Mouse (Mus musculus) limb, embryonic 11.5 days (tissue): Measurements from ENCODE around the gene Spag9. TPM values are rescaled to one million over a fixed set of nuclear protein-coding genes. Genes with fewer than 3 reads are reported as not detected.
A peak's percentile ranks its signal among the peaks of the same experiment; 100 is the strongest.

ENCODE experiments used
- ATAC-seq: fragments of 200-750 bp; cut with Nextera tagmentation; 2 replicates; pipeline ENCODE4 v1.8.0; 2017; ENCODE audit warnings: low read depth; ENCODE audit not compliant: insufficient number of reproducible peaks, low FRiP score, low TSS enrichment
- DNase-seq: peaks from one replicate; pipeline ENCODE4 v3.0.0-alpha.2; 2015; ENCODE audit warnings: low spot score
- H3K27ac ChIP-seq: fragments of 300-500 bp; sonication (generic); replicated peaks from 2 replicates; pipeline ENCODE4 v1.5.1; 2014; ENCODE audit warnings: low read depth, mild to moderate bottlenecking, low read length
- H3K27me3 ChIP-seq: fragments of 300-500 bp; sonication (generic); 2 replicates; pipeline ENCODE4 v1.6.1; 2014; ENCODE audit warnings: mild to moderate bottlenecking, low read length, mixed read lengths; ENCODE audit not compliant: control insufficient read depth, insufficient read depth
- H3K36me3 ChIP-seq: fragments of 300-500 bp; sonication (generic); 2 replicates; pipeline ENCODE4 v1.6.1; 2014; ENCODE audit warnings: mild to moderate bottlenecking, low read length, moderate library complexity, mixed read lengths; ENCODE audit not compliant: control insufficient read depth, insufficient read depth
- H3K4me1 ChIP-seq: fragments of 300-500 bp; sonication (generic); 2 replicates; pipeline ENCODE4 v1.6.1; 2014; ENCODE audit warnings: low read length, mixed read lengths; ENCODE audit not compliant: control insufficient read depth, insufficient read depth
- H3K4me2 ChIP-seq: fragments of 300-500 bp; sonication (generic); 2 replicates; pipeline ENCODE4 v1.6.1; 2014; ENCODE audit warnings: low read depth, mild to moderate bottlenecking, moderate library complexity; ENCODE audit not compliant: severe bottlenecking
- H3K4me3 ChIP-seq: fragments of 300-500 bp; sonication (generic); 2 replicates; pipeline ENCODE4 v1.5.1; 2014; ENCODE audit warnings: low read depth, low read length
- H3K9ac ChIP-seq: fragments of 300-500 bp; sonication (generic); 2 replicates; pipeline ENCODE4 v1.6.1; 2014; ENCODE audit warnings: mild to moderate bottlenecking, low read length
- H3K9me3 ChIP-seq: fragments of 300-500 bp; sonication (generic); 2 replicates; pipeline ENCODE4 v1.6.1; 2016; ENCODE audit warnings: low read length; ENCODE audit not compliant: control insufficient read depth
- WGBS: fragments of 180-500 bp; shearing (Covaris S2); extraction: QIAGEN DNeasy Blood & Tissue Kit; methylation state at CpG from one replicate; pipeline ENCODE4 v1.1.7; 2014; 5-methylcytosine and 5-hydroxymethylcytosine counted together
- polyA plus RNA-seq: library from polyadenylated mRNA; unstranded; fragments of >200 nt; fragmentation: Nextera tagmentation; extraction: Ambion mirVana; gene quantifications from 2 replicates; pipeline ENCODE4 v1.2.1, GENCODE M21; 2014

Gene Spag9
- polyA plus RNA-seq, 1 experiment from 2014 or later, result 37.0 TPM

GRCm38 (mm10) chr11:94122341-94123030 is 126.6 kb downstream of the Spag9 start:
- Histone ChIP-seq H3K27ac (no peak overlapping the region), H3K9ac (no peak overlapping the region), H3K9me3 (no peaks in the 10 kb centered on the region), H3K36me3 (peaks cover 3% of the 10 kb centered on the region; the same call in 1 of the 2 replicates), H3K4me2 (no peak overlapping the region), H3K4me1 (no peaks in the 10 kb centered on the region), H3K4me3 (no peak overlapping the region), H3K27me3 (no peaks in the 10 kb centered on the region)
- no peak for ATAC-seq
- 92% methylated on average over 9 of the region's 9 CpGs for WGBS
- peak; percentile 9 for DNase-seq

DNA sequence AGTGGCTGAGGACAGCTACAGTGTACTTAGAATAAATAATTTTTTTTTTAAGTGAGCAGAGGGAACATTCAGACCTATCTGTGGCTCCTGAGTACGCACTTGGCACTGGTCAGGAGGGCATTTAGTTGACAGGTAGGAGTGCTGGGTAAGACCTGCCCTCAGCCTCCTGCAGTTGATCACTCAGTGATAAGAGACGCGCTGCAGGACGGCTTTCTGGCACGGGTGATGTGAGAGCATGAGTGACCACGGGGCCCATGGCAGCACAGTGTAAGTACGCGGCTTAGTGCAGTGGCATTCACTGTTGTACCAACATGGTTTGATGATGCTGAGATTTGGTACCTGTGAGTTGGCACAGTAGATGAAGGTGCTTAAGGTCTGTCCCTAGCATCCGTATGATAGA is 130.8 kb downstream of the Spag9 start:
- Histone ChIP-seq H3K27ac (no peak overlapping the region), H3K4me2 (no peak overlapping the region), H3K9ac (no peak overlapping the region), H3K9me3 (no peaks in the 10 kb centered on the region), H3K36me3 (peaks cover 3% of the 10 kb centered on the region; the same call in 1 of the 2 replicates), H3K4me1 (peaks cover 5% of the 10 kb centered on the region; the same call in 1 of the 2 replicates), H3K4me3 (no peak overlapping the region), H3K27me3 (no peaks in the 10 kb centered on the region)
- ATAC-seq, result no peak
- 95% methylated on average over 9 of the region's 9 CpGs for WGBS
- DNase-seq, result no peak

- Histone ChIP-seq H3K9ac (no peak overlapping the region), H3K36me3 (no peaks in the 10 kb centered on the region), H3K4me1 (peaks cover 5% of the 10 kb centered on the region; the same call in 1 of the 2 replicates), H3K27me3 (no peaks in the 10 kb centered on the region), H3K9me3 (no peaks in the 10 kb centered on the region), H3K4me2 (no peak overlapping the region), H3K27ac (no peak overlapping the region), H3K4me3 (no peak overlapping the region)
- ATAC-seq, result 0 out of 2 replicates have a peak, but pooled peaks have one; percentile 63
- peak; percentile 86 for DNase-seq
- 61% methylated on average over 5 of the region's 5 CpGs for WGBS
Observed at GRCm38 (mm10) chr11:94127966-94128365, 132.1 kb downstream of the Spag9 start.

DNA sequence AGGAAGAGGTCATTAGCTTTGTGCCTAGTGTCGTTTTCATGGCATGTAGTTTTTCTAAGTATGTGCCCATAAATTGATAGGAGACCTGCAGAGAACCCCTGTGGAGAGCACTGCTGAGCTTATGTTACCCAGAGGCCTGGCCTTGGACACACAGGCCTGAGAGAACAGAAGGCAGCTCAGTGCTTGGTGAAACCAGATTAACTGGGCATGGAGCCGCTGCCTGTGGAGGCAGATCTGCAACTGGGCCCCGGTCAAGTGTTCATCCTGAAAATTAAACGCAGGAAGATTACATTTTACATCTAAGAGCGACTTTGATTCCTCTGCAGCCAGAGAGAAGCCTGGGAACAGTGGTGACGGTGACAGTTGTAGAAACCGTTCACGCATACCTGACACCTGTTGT is 132.6 kb downstream of the Spag9 start:
- Histone ChIP-seq H3K4me2 (no peak overlapping the region), H3K4me3 (no peak overlapping the region), H3K9ac (no peak overlapping the region), H3K36me3 (no peaks in the 10 kb centered on the region), H3K9me3 (no peaks in the 10 kb centered on the region), H3K4me1 (peaks cover 7% of the 10 kb centered on the region; the same call in 1 of the 2 replicates), H3K27me3 (no peaks in the 10 kb centered on the region), H3K27ac (no peak overlapping the region)
- ATAC-seq, result no peak
- 87% methylated on average over 8 of the region's 8 CpGs for WGBS
- DNase-seq, result no peak

DNA sequence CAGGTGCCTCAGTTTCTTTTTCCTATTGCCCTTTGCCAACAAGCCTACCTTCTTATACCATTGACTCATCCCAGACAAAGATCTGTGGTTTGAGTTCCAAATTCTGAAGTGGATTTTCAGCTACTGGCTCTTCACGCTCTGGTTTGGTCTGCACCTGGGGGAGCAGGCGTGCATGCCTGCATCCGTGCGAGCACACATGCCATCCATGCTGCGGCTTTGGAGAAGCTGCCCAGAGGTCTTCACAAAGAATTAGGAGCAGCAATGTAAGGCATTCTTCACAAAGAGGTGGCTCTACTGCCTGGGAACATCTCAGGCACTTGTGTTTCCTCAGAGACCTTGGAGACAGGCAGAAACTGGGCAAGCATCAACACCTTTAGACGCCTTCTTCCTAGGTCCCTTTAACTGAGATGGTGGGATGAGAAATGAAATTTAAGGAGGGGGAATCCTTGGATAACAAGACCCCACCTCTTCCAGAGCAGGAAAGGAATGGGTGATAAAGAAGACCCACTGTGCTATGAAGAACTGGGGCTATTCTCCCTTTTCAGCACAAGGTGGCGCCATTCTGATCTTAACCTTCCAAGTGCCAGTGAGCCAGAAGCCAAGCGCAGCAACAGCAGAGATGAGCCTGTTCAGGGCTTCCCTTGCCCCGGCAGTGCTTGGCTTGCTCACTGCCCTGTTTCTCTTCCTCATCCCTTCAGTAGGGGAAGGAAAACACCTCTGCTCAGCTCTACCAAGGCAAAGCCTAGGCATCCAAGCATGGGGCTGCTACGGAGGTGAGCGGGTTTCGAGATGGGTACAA is 133.6 kb downstream of the Spag9 start:
- Histone ChIP-seq H3K36me3 (no peaks in the 10 kb centered on the region), H3K4me2 (no peak overlapping the region), H3K4me1 (peaks cover 14% of the 10 kb centered on the region), H3K4me3 (no peak overlapping the region), H3K9ac (no peak overlapping the region), H3K27me3 (no peaks in the 10 kb centered on the region), H3K9me3 (no peaks in the 10 kb centered on the region), H3K27ac (no peak overlapping the region)
- WGBS, result 62% methylated on average over 12 of the region's 12 CpGs
- ATAC-seq (peak; percentile 24; the same call in 1 of the 2 replicates), DNase-seq (peak; percentile 60)

- Histone ChIP-seq H3K36me3 (no peaks in the 10 kb centered on the region), H3K27me3 (no peaks in the 10 kb centered on the region), H3K27ac (no peak overlapping the region), H3K4me2 (no peak overlapping the region), H3K9me3 (no peaks in the 10 kb centered on the region), H3K4me3 (no peak overlapping the region), H3K9ac (no peak overlapping the region), H3K4me1 (peaks cover 18% of the 10 kb centered on the region)
- 66% methylated on average over 4 of the region's 4 CpGs for WGBS
- DNase-seq (no peak), ATAC-seq (no peak)
Observed at GRCm38 (mm10) chr11:94130118-94131095, 134.5 kb downstream of the Spag9 start.

- peak; percentile 92 for DNase-seq
- no peaks in the 10 kb centered on the region for H3K27me3 ChIP-seq
- no peaks in the 10 kb centered on the region for H3K9me3 ChIP-seq
- ATAC-seq, result peak; percentile 40; the same call in 1 of the 2 replicates
- WGBS, result 16% methylated on average over 11 of the region's 11 CpGs
- no peak overlapping the region for H3K4me3 ChIP-seq
- peaks cover 32% of the 10 kb centered on the region for H3K4me1 ChIP-seq
- no peaks in the 10 kb centered on the region for H3K36me3 ChIP-seq
- H3K9ac ChIP-seq, result no peak overlapping the region
- peak overlapping the region; percentile 22; the same call in 1 of the 2 replicates for H3K4me2 ChIP-seq
- no peak overlapping the region for H3K27ac ChIP-seq
Observed at GRCm38 (mm10) chr11:94133344-94133955, 137.6 kb downstream of the Spag9 start.
